Mouse (Mus musculus) bone marrow macrophage, adult 2 months (primary cell): ENCODE data around the gene Atp7b.

ENCODE experiments used
- CTCF ChIP-seq: IDR thresholded peaks from 2 replicates; pipeline ENCODE4 v1.5.1; 2012; ENCODE audit warnings: low read depth, mild to moderate bottlenecking, low read length, moderate library complexity
- POLR2A ChIP-seq: IDR thresholded peaks from 2 replicates; pipeline ENCODE4 v1.6.1; 2012; ENCODE audit warnings: mild to moderate bottlenecking, low read depth, low read length, borderline replicate concordance

DNA sequence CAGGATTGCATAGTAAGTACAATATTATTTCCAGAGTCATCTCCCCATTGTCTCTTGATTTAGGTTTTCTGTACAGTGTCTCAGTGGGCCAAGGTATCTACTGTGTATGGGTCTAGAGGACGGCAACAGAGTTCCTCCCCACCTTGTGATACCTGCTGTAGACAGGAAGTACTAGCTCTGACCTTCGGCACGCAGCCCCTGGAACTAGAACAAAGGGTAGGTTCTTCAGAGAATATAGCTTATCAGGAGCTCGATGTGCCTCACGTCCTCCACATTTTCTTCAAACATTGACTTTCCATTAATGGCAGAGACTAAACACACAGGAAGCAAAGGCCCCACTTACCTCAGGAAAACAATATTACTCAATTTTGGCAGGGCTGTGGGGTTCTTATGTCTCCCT, 40.6 kb downstream of the Atp7b start:
- no peak for TF ChIP-seq CTCF
- no peak for TF ChIP-seq POLR2A
